Mouse (Mus musculus) neural tube, embryonic 13.5 days (tissue): ENCODE measurements around the gene Mt3. TPM values are rescaled to one million over a fixed set of nuclear protein-coding genes. Genes with fewer than 3 reads are reported as not detected.
A peak's percentile ranks its signal among the peaks of the same experiment; 100 is the strongest.

ENCODE experiments used
- ATAC-seq: fragments of 200-750 bp; cut with Nextera tagmentation; 2 replicates; pipeline ENCODE4 v1.8.0; 2017; ENCODE audit warnings: low read depth, mild to moderate bottlenecking, moderate TSS enrichment, moderate library complexity
- H3K27ac ChIP-seq: fragments of 300-500 bp; sonication (generic); replicated peaks from 2 replicates; pipeline ENCODE4 v1.5.1; 2015; ENCODE audit warnings: moderate library complexity, mild to moderate bottlenecking, inconsistent platforms
- H3K27me3 ChIP-seq: fragments of 300-500 bp; sonication (generic); 2 replicates; pipeline ENCODE4 v1.6.1; 2015; ENCODE audit warnings: mild to moderate bottlenecking, inconsistent platforms
- H3K36me3 ChIP-seq: fragments of 300-500 bp; sonication (generic); 2 replicates; pipeline ENCODE4 v1.6.1; 2015; ENCODE audit warnings: mild to moderate bottlenecking, inconsistent platforms
- H3K4me1 ChIP-seq: fragments of 300-500 bp; sonication (generic); replicated peaks from 2 replicates; pipeline ENCODE4 v1.6.1; 2015; ENCODE audit warnings: inconsistent platforms
- H3K4me2 ChIP-seq: fragments of 300-500 bp; sonication (generic); 2 replicates; pipeline ENCODE4 v1.6.1; 2015; ENCODE audit warnings: inconsistent platforms, mild to moderate bottlenecking, moderate library complexity
- H3K4me3 ChIP-seq: fragments of 300-500 bp; sonication (generic); 2 replicates; pipeline ENCODE4 v1.5.1; 2015; ENCODE audit warnings: mild to moderate bottlenecking, inconsistent platforms
- H3K9ac ChIP-seq: fragments of 300-500 bp; sonication (generic); 2 replicates; pipeline ENCODE4 v1.6.1; 2015; ENCODE audit warnings: moderate library complexity, mild to moderate bottlenecking, inconsistent platforms
- H3K9me3 ChIP-seq: fragments of 300-500 bp; sonication (generic); 2 replicates; pipeline ENCODE4 v1.6.1; 2016; ENCODE audit warnings: inconsistent platforms
- WGBS: fragments of 180-500 bp; shearing (Covaris S2); methylation state at CpG from one replicate; pipeline ENCODE4 v1.1.7; 2015; 5-methylcytosine and 5-hydroxymethylcytosine counted together
- polyA plus RNA-seq: library from polyadenylated mRNA; unstranded; fragments of >200 nt; fragmentation: Nextera tagmentation; extraction: Ambion mirVana; gene quantifications from 2 replicates; pipeline ENCODE4 v1.2.1, GENCODE M21; 2015

Mt3 gene
- polyA plus RNA-seq, 1 experiment from 2014 or later = 131 TPM

DNA sequence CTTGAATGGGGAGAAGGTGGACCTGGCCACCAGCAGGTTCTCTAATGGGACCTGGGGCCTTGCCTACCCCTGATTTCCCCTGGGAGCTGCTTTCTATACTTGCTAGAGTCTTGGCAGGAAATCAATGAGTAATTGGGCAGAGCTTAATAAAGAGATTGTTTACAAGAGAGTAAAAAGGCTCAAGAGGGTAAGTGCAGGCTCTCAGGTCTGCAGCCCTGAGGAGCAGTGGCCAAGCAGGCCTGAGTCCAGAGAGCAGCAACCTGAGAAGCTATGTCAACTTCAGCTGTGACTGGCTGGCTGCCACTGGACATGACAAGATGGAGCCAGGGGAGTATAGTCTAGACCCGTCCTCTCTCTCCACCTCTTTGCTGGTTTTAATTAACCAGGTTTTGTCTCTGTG is 40.5 kb downstream of the Mt3 start:
- ATAC-seq = no peak
- Histone ChIP-seq H3K27me3 (0 out of 2 replicates have a peak, but pooled peaks cover 5% of the 10 kb centered on the region), H3K36me3 (no peaks in the 10 kb centered on the region), H3K9me3 (no peaks in the 10 kb centered on the region), H3K4me2 (no peak overlapping the region), H3K4me3 (no peak overlapping the region), H3K4me1 (peaks cover 8% of the 10 kb centered on the region; the same call in 1 of the 2 replicates), H3K9ac (no peak overlapping the region), H3K27ac (no peak overlapping the region)
- WGBS = 84% methylated on average over 1 of the region's 1 CpGs

DNA sequence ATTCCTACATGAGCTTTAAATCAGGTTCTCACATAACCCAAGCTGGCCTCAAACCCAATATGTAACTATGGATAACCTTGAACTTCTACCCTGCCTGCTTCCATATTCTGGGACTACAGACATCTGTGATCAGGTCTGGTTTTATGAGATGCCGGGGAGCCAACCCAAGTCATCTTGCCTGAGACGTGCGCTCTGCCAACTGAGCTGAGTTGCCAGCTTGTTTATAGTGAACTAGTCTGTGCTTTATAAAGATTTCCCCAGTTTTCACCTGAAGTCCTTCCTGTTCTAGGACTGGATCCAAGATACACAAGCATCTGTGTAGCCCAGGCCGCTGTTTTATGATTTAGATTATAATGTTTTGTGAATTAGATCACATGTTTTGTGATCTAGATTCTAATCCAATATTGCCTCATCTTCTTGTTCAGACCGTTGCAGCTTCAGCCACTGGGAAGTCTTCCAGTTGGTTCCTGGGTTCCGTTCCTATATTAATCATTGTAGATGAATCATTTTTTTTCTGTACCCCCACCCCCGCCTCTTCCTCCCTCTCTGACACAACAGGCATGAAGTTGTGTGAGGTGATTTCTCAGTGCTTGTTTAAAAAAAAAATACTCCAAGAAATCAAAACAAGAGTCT is 42.3 kb downstream of the Mt3 start:
- Histone ChIP-seq H3K27me3 (0 out of 2 replicates have a peak, but pooled peaks cover 4% of the 10 kb centered on the region), H3K36me3 (no peaks in the 10 kb centered on the region), H3K9me3 (no peaks in the 10 kb centered on the region), H3K4me1 (peaks cover 7% of the 10 kb centered on the region; the same call in 1 of the 2 replicates), H3K27ac (no peak overlapping the region), H3K4me3 (no peak overlapping the region), H3K4me2 (no peak overlapping the region), H3K9ac (no peak overlapping the region)
- WGBS = 87% methylated on average over 7 of the region's 7 CpGs
- no peak for ATAC-seq

DNA sequence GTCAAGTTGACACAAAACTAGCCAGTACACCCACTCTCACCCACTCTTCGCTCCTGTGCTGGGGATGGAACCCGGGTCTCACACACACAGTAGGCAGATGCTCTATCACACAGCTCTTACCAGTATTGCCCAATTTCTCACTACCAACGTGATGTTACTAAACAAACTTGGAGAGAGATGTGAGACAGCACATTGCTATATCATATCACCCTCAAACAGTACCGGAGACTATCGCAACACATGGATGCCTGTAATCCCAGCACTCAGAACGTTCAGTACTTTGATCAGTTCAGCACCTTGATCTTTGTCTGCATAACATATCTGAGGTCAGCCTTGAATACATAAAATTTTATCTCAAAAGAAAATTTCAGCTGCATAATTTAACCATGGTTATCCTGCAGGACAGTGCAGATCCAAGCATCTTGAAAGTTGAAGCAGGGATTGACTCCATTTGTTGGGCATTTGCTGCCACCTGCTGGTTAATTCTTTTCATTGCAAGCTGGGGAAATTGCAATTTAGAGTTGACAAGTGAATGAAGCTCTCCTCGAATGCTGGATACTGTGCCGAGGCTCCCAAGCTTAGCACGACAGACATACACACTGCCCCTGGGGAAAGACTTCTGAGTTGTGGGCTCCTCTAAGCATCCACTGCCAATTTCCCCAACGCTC is 46.9 kb downstream of the Mt3 start:
- no peaks in the 10 kb centered on the region for H3K36me3 ChIP-seq
- H3K4me3 ChIP-seq = no peak overlapping the region
- H3K27ac ChIP-seq = no peak overlapping the region
- H3K9ac ChIP-seq = no peak overlapping the region
- no peaks in the 10 kb centered on the region for H3K9me3 ChIP-seq
- peak; percentile 56; the same call in 1 of the 2 replicates for ATAC-seq
- no peak overlapping the region for H3K4me2 ChIP-seq
- WGBS = 46% methylated on average over 10 of the region's 10 CpGs
- no peaks in the 10 kb centered on the region for H3K4me1 ChIP-seq
- no peaks in the 10 kb centered on the region for H3K27me3 ChIP-seq

Other genes with a start within 250 kb of the Mt3 start
- gene Amfr, start 139.8 kb upstream of the Mt3 start, polyA plus RNA-seq = 67.1 and 74.4 TPM in 2 replicates
- 96.6 and 98.6 TPM in 2 replicates for gene Nudt21, start 115.6 kb upstream of the Mt3 start, polyA plus RNA-seq
- 12.8 and 14.2 TPM in 2 replicates for gene Ogfod1, start 115.4 kb upstream of the Mt3 start, polyA plus RNA-seq
- gene Bbs2, start 53.7 kb upstream of the Mt3 start, polyA plus RNA-seq = 20.4 and 24.3 TPM in 2 replicates
- gene Mt4, start 15.4 kb upstream of the Mt3 start, polyA plus RNA-seq = not detected in 2 replicates
- gene Mt2, start 20.1 kb downstream of the Mt3 start, polyA plus RNA-seq = 9.5 and 12.0 TPM in 2 replicates
- 53.8 and 55.6 TPM in 2 replicates for gene Mt1, start 26.5 kb downstream of the Mt3 start, polyA plus RNA-seq
- 56.1 and 59.9 TPM in 2 replicates for gene Nup93, start 62.0 kb downstream of the Mt3 start, polyA plus RNA-seq
- gene Slc12a3, start 176.6 kb downstream of the Mt3 start, polyA plus RNA-seq = 0.06 and 0.23 TPM in 2 replicates
- gene Herpud1, start 233.8 kb downstream of the Mt3 start, polyA plus RNA-seq = 63.3 and 66.3 TPM in 2 replicates